In the genomic region with DNA sequence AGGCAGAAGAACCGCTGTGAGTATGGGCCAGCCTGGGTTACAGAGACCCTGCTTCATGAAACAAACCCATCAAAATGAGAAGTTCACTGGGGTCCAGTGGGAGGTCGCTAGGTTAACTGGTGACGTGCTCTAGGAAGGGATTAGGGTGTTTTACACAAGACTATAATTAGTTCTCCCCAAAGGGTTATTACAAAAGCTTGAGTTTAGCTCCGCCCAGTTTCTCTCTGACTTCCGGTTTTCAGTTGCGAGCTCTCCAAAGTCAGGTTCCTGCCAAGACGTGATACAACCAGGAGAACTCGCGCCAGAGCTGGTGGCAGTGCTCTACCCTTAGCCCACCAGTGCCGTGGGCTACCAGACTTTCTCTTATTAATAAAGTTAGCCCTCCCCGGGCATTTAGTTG, we compare ENCODE assay signal across 19 mouse cellular contexts. TPM values are rescaled to one million over a fixed set of nuclear protein-coding genes. Genes with fewer than 3 reads are reported as not detected.
DNase-seq lines count a peak whose midpoint lies in the region; ATAC-seq and TF ChIP-seq lines count a peak whose summit lies in the region.
"Had no signal": no experiment of that assay in that cellular context is flagged by ENCODE, and none has a peak within 500 bp of the region (broad histone marks: within the 10 kb centered on the region; RNA-seq: fewer than 3 reads in every experiment).

No protein-coding gene starts in this region.

- no peak overlapping the region for H3K4me3 ChIP-seq in liver, postnatal 0 days (ENCODE audit: low read depth, low read length)
- no peak overlapping the region for H3K4me3 ChIP-seq in liver, embryonic 12.5 days
- no peak overlapping the region for H3K4me3 ChIP-seq in lung, postnatal 0 days (ENCODE audit: low read depth, low read length)
- H3K4me3 ChIP-seq: embryonic facial prominence, embryonic 10.5 days; erythroblast, embryonic 14.5 days; kidney, embryonic 15.5 days; layer of hippocampus, adult 2 months; limb, embryonic 13.5 days; neural tube, embryonic 12.5 days had no signal

- TF ChIP-seq EP300 in liver, postnatal 0 days (IDR thresholded peaks at IDR 0.05; ENCODE audit: low read depth), result no peak
- TF ChIP-seq EP300 in lung, postnatal 0 days (IDR thresholded peaks at IDR 0.05), result no peak

- no peaks in the 10 kb centered on the region for H3K36me3 ChIP-seq in liver, postnatal 0 days (replicated peaks; ENCODE audit: insufficient read depth, low read length)
- no peaks in the 10 kb centered on the region for H3K36me3 ChIP-seq in liver, embryonic 12.5 days
- no peaks in the 10 kb centered on the region for H3K36me3 ChIP-seq in lung, postnatal 0 days (ENCODE audit: insufficient read depth, low read length)
- H3K36me3 ChIP-seq: embryonic facial prominence, embryonic 10.5 days; kidney, embryonic 15.5 days; limb, embryonic 13.5 days; neural tube, embryonic 12.5 days had no signal

- no peaks in the 10 kb centered on the region for H3K27me3 ChIP-seq in liver, postnatal 0 days (ENCODE audit: insufficient read depth, low read length)
- 0 out of 2 replicates have a peak, but pooled peaks cover under 1% of the 10 kb centered on the region for H3K27me3 ChIP-seq in liver, embryonic 12.5 days (replicated peaks)
- H3K27me3 ChIP-seq in lung, postnatal 0 days (replicated peaks; ENCODE audit: insufficient read depth, low read length), result no peaks in the 10 kb centered on the region
- H3K27me3 ChIP-seq: kidney, embryonic 15.5 days; limb, embryonic 13.5 days; neural tube, embryonic 12.5 days had no signal

- TF ChIP-seq CTCF in liver, postnatal 0 days (IDR thresholded peaks at IDR 0.05; ENCODE audit: low read depth), result no peak
- TF ChIP-seq CTCF in lung, postnatal 0 days (IDR thresholded peaks at IDR 0.05), result no peak

- no peak overlapping the region for H3K27ac ChIP-seq in liver, postnatal 0 days (ENCODE audit: low read depth)
- no peak overlapping the region for H3K27ac ChIP-seq in liver, embryonic 12.5 days
- H3K27ac ChIP-seq in lung, postnatal 0 days (ENCODE audit: low read length), result no peak overlapping the region
- H3K27ac ChIP-seq: embryonic facial prominence, embryonic 10.5 days; kidney, embryonic 15.5 days; layer of hippocampus, adult 2 months; limb, embryonic 13.5 days; neural tube, embryonic 12.5 days had no signal

- DNase-seq in liver, postnatal 0 days, result peak; percentile 32
- peak; percentile 57 for DNase-seq in ZHBTc4 (ENCODE audit: low read depth, low spot score)
- DNase-seq in lung, postnatal 0 days (ENCODE audit: low spot score), result peak; percentile 44
- DNase-seq in kidney, postnatal 36 days, result no peak
- DNase-seq: cerebellum, adult 9-10 months; midbrain, embryonic 14.5 days; thymus, postnatal 14 days had no signal

- no peak overlapping the region for H3K9ac ChIP-seq in liver, postnatal 0 days (replicated peaks)
- H3K9ac ChIP-seq in liver, embryonic 12.5 days, result no peak overlapping the region
- no peak overlapping the region for H3K9ac ChIP-seq in lung, postnatal 0 days (replicated peaks; ENCODE audit: low read depth)
- H3K9ac ChIP-seq: kidney, embryonic 15.5 days; limb, embryonic 13.5 days; neural tube, embryonic 12.5 days had no signal

- no peaks in the 10 kb centered on the region for H3K9me3 ChIP-seq in liver, postnatal 0 days (ENCODE audit: low read length)
- H3K9me3 ChIP-seq in liver, embryonic 12.5 days (replicated peaks), result no peaks in the 10 kb centered on the region
- H3K9me3 ChIP-seq in lung, postnatal 0 days (ENCODE audit: low read length), result no peaks in the 10 kb centered on the region
- H3K9me3 ChIP-seq: embryonic facial prominence, embryonic 10.5 days; kidney, embryonic 15.5 days; limb, embryonic 13.5 days; neural tube, embryonic 12.5 days had no signal

- WGBS in liver, postnatal 0 days (ENCODE audit: insufficient replicate concordance), result 56% methylated on average over 11 of the region's 11 CpGs
- 52% methylated on average over 11 of the region's 11 CpGs for WGBS in liver, embryonic 12.5 days (ENCODE audit: insufficient replicate concordance)
- WGBS in lung, postnatal 0 days, result 53% methylated on average over 11 of the region's 11 CpGs

- ATAC-seq in liver, postnatal 0 days, result no peak
- no peak for ATAC-seq in liver, embryonic 12.5 days
- ATAC-seq in lung, postnatal 0 days, result no peak
- peak; percentile 39 for ATAC-seq in neutrophil, adult 5-6 weeks (ENCODE audit: extremely low read depth, insufficient number of reproducible peaks, low FRiP score, poor library complexity, severe bottlenecking)
- no peak for ATAC-seq in megakaryocyte-erythroid progenitor cell, adult 5-6 weeks (replicated peaks; ENCODE audit: low FRiP score, low TSS enrichment, poor library complexity, severe bottlenecking)
- ATAC-seq: CD4-positive, CD25-positive, alpha-beta regulatory T cell, adult 4 months; forebrain, embryonic 16.5 days had no signal

- H3K4me2 ChIP-seq in liver, postnatal 0 days (ENCODE audit: low read depth, low read length), result 0 out of 2 replicates have a peak overlapping the region, but pooled peaks have one; percentile 40
- H3K4me2 ChIP-seq in liver, embryonic 12.5 days, result no peak overlapping the region
- no peak overlapping the region for H3K4me2 ChIP-seq in lung, postnatal 0 days (replicated peaks; ENCODE audit: low read depth, low read length)
- H3K4me2 ChIP-seq: heart, embryonic 11.5 days; kidney, embryonic 15.5 days; limb, embryonic 13.5 days; neural tube, embryonic 12.5 days had no signal

- no peaks in the 10 kb centered on the region for H3K4me1 ChIP-seq in liver, postnatal 0 days (ENCODE audit: insufficient read depth)
- no peaks in the 10 kb centered on the region for H3K4me1 ChIP-seq in liver, embryonic 12.5 days
- peaks cover 3% of the 10 kb centered on the region; the same call in 1 of the 2 replicates for H3K4me1 ChIP-seq in lung, postnatal 0 days (ENCODE audit: insufficient read depth, low read depth, low read length)
- H3K4me1 ChIP-seq: kidney, embryonic 15.5 days; limb, embryonic 13.5 days; neural tube, embryonic 12.5 days had no signal

RNA-seq across cellular contexts. Expression of gene Dnajc28, which starts 7.6 kb away (rescaled TPM):
- 3.6 and 4.3 TPM in 2 replicates for polyA plus RNA-seq in liver, postnatal 0 days (2015; fragmentation: Nextera tagmentation; extraction: Ambion mirVana)
- 1.8 and 2.8 TPM in 2 replicates for polyA plus RNA-seq in liver, embryonic 12.5 days (2016; fragmentation: Nextera tagmentation; extraction: Ambion mirVana)
- polyA plus RNA-seq in lung, postnatal 0 days (2015; fragmentation: Nextera tagmentation; extraction: Ambion mirVana), result 6.1 and 6.2 TPM in 2 replicates
- 8.3 and 9.1 TPM in 2 replicates for total RNA-seq in neutrophil, adult 5-6 weeks (2017)
- 2.2 and 2.5 TPM in 2 replicates for total RNA-seq in megakaryocyte-erythroid progenitor cell, adult 5-6 weeks (2014; fragmentation: Nextera tagmentation)
- total RNA-seq in megakaryocyte-erythroid progenitor cell, adult 5-6 weeks (2017), result 3.9 and 5.0 TPM in 2 replicates

RNA-seq across cellular contexts. Expression of gene Tmem50b, which starts 13.6 kb away (rescaled TPM):
- polyA plus RNA-seq in liver, postnatal 0 days (2015; fragmentation: Nextera tagmentation; extraction: Ambion mirVana), result 8.6 and 9.8 TPM in 2 replicates
- polyA plus RNA-seq in liver, embryonic 12.5 days (2016; fragmentation: Nextera tagmentation; extraction: Ambion mirVana), result 6.7 and 6.8 TPM in 2 replicates
- polyA plus RNA-seq in lung, postnatal 0 days (2015; fragmentation: Nextera tagmentation; extraction: Ambion mirVana), result 160 and 169 TPM in 2 replicates
- total RNA-seq in neutrophil, adult 5-6 weeks (2017), result 81.5 and 86.4 TPM in 2 replicates
- 2.1 and 5.1 TPM in 2 replicates for total RNA-seq in megakaryocyte-erythroid progenitor cell, adult 5-6 weeks (2014; fragmentation: Nextera tagmentation)
- 0.38 and 2.9 TPM in 2 replicates for total RNA-seq in megakaryocyte-erythroid progenitor cell, adult 5-6 weeks (2017)

RNA-seq across cellular contexts. Expression of gene Gart, which starts 35.5 kb away (rescaled TPM):
- 30.3 and 33.4 TPM in 2 replicates for polyA plus RNA-seq in liver, postnatal 0 days (2015; fragmentation: Nextera tagmentation; extraction: Ambion mirVana)
- polyA plus RNA-seq in liver, embryonic 12.5 days (2016; fragmentation: Nextera tagmentation; extraction: Ambion mirVana), result 158 and 160 TPM in 2 replicates
- polyA plus RNA-seq in lung, postnatal 0 days (2015; fragmentation: Nextera tagmentation; extraction: Ambion mirVana), result 27.3 and 30.9 TPM in 2 replicates
- total RNA-seq in neutrophil, adult 5-6 weeks (2017), result 37.3 and 48.8 TPM in 2 replicates
- total RNA-seq in megakaryocyte-erythroid progenitor cell, adult 5-6 weeks (2014; fragmentation: Nextera tagmentation), result 238 and 326 TPM in 2 replicates
- total RNA-seq in megakaryocyte-erythroid progenitor cell, adult 5-6 weeks (2017), result 560 and 702 TPM in 2 replicates

RNA-seq across cellular contexts. Expression of gene Son, which starts 36.1 kb away (rescaled TPM):
- polyA plus RNA-seq in liver, postnatal 0 days (2015; fragmentation: Nextera tagmentation; extraction: Ambion mirVana), result 44.2 and 45.4 TPM in 2 replicates
- 60.5 and 65.0 TPM in 2 replicates for polyA plus RNA-seq in liver, embryonic 12.5 days (2016; fragmentation: Nextera tagmentation; extraction: Ambion mirVana)
- 132 and 143 TPM in 2 replicates for polyA plus RNA-seq in lung, postnatal 0 days (2015; fragmentation: Nextera tagmentation; extraction: Ambion mirVana)
- 542 and 583 TPM in 2 replicates for total RNA-seq in neutrophil, adult 5-6 weeks (2017)
- 233 and 272 TPM in 2 replicates for total RNA-seq in megakaryocyte-erythroid progenitor cell, adult 5-6 weeks (2014; fragmentation: Nextera tagmentation)
- total RNA-seq in megakaryocyte-erythroid progenitor cell, adult 5-6 weeks (2017), result 196 and 233 TPM in 2 replicates

Comparison
In these comparisons a context has a peak if more than half of its experiments do, and no peak if none do; other contexts are left out.
1. DNase-seq: peak in liver, postnatal 0 days (single experiment), ZHBTc4 (single experiment) and lung, postnatal 0 days (single experiment); none in kidney, postnatal 36 days (0 of 2).
2. RNA of gene Tmem50b, which starts 13.6 kb away (polyA plus RNA-seq): 160 to 169 TPM in lung, postnatal 0 days; 8.6 to 9.8 TPM in liver, postnatal 0 days and 6.7 to 6.8 TPM in liver, embryonic 12.5 days; every median in the first group is over 10 times any median in the second.